Mouse (Mus musculus): Measurements from ENCODE around the gene Zic3. TPM values are rescaled to one million over a fixed set of nuclear protein-coding genes. Genes with fewer than 3 reads are reported as not detected.

The Zic3 gene
- polyA plus RNA-seq, 1 experiment from 2014 or later, result 11.1 TPM

DNA sequence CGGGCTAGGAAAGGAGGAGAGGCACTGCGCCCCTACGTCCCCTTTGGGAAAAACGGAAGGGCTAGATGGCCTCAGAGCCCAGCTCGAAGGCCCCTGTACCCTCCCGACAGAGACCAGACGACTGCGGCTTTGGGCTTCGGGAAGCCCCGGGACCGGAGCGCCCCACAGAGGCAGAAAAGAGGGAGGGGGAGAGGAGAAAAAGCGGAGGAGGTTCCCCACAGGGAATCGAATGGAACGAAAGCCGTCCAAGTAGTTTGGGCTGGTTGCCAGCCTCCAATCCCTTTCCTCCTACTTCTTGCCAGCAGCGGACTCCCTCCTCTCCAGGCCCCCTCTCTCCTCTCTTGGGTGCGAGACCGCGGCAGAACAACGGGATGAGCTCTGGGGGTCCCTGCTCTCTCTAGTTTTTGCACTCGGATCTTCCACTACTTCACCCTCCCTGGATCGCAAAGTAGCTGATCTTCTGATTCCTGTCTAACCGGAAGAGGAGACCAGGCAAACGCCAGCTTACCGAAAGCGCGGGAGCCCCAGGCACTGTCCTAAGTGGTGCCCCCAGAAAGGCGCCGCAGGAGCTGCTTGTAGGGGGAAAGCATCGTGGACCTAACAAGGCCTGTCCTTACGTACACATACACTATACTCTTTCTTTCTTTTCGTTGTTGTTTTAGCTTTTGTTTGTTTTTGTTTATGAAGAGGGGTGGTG, 3.1 kb upstream of the Zic3 start:
- DNase-seq (ENCODE audit: low spot score), result peak; percentile 35
- 21% methylated on average over 33 of the region's 33 CpGs for WGBS
- Histone ChIP-seq H3K36me3 (ENCODE audit: control insufficient read depth, insufficient read depth, low read length) (no peaks in the 10 kb centered on the region), H3K9me3 (ENCODE audit: control insufficient read depth, low read length) (no peaks in the 10 kb centered on the region), H3K9ac (ENCODE audit: low read length) (no peak overlapping the region), H3K4me3 (ENCODE audit: low read depth, low read length) (no peak overlapping the region; the same call in 1 of the 2 replicates), H3K4me2 (ENCODE audit: low read depth, severe bottlenecking) (peak overlapping the region; percentile 31), H3K4me1 (ENCODE audit: control insufficient read depth, insufficient read depth, low read length) (no peaks in the 10 kb centered on the region), H3K27ac (replicated peaks; ENCODE audit: low read depth, low read length) (no peak overlapping the region), H3K27me3 (ENCODE audit: control insufficient read depth, insufficient read depth, low read length) (peaks cover 29% of the 10 kb centered on the region)
- ATAC-seq (ENCODE audit: insufficient number of reproducible peaks, low FRiP score, low TSS enrichment, low read depth), result no peak

DNA sequence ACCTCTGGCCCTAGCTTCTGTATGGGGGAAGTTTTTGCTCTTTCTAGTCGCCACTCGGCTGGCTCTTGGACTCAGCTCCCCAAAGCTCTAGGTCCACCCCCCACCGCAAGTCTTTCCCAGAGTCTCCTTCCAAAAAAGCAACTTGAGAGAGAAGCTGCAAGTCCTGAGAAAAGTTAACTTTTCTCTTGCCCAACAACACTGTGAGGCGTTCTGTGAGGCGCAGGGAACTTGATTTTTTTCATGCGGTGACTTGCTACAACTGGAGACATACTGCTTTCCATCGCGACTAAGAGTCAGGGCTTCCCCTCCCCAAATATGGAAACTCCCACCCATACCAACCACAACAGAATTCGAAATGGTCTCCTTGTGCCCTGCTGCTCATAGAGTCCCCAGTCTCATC, 5.1 kb downstream of the Zic3 start:
- H3K4me1 ChIP-seq (ENCODE audit: control insufficient read depth, insufficient read depth, low read length), result no peaks in the 10 kb centered on the region
- no peak overlapping the region for H3K27ac ChIP-seq (replicated peaks; ENCODE audit: low read depth, low read length)
- H3K9me3 ChIP-seq (ENCODE audit: control insufficient read depth, low read length), result no peaks in the 10 kb centered on the region
- no peaks in the 10 kb centered on the region for H3K36me3 ChIP-seq (ENCODE audit: control insufficient read depth, insufficient read depth, low read length)
- H3K27me3 ChIP-seq (ENCODE audit: control insufficient read depth, insufficient read depth, low read length), result peaks cover 7% of the 10 kb centered on the region; the same call in 1 of the 2 replicates
- DNase-seq (ENCODE audit: low spot score) (peak; percentile 45), ATAC-seq (ENCODE audit: insufficient number of reproducible peaks, low FRiP score, low TSS enrichment, low read depth) (no peak)
- no peak overlapping the region for H3K4me3 ChIP-seq (ENCODE audit: low read depth, low read length)
- no peak overlapping the region for H3K9ac ChIP-seq (ENCODE audit: low read length)
- peak overlapping the region; percentile 22; the same call in 1 of the 2 replicates for H3K4me2 ChIP-seq (ENCODE audit: low read depth, severe bottlenecking)
- 17% methylated on average over 9 of the region's 9 CpGs for WGBS

DNA sequence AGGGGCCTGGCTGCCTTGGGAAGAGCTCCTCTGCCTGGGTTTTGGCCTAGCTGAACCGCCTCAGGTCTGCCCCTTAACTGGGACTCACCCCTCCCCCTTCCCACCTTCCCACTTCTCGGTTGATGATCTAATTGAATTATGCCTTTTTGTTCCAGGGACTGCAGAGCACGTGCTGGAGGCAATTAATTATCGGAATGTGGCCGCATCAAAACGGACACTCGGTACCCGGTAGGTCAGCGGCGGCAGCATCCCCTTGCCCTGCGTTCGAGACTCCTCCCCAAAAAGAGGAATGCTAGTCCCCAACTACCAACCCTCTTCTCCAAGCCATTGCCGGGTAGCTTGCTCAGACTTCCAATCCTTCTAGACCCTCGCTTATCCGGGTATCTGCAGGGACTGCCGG, 5.6 kb downstream of the Zic3 start:
- Histone ChIP-seq H3K4me3 (ENCODE audit: low read depth, low read length) (no peak overlapping the region), H3K9me3 (ENCODE audit: control insufficient read depth, low read length) (no peaks in the 10 kb centered on the region), H3K36me3 (ENCODE audit: control insufficient read depth, insufficient read depth, low read length) (no peaks in the 10 kb centered on the region), H3K27me3 (ENCODE audit: control insufficient read depth, insufficient read depth, low read length) (peaks cover 7% of the 10 kb centered on the region; the same call in 1 of the 2 replicates), H3K9ac (ENCODE audit: low read length) (no peak overlapping the region), H3K27ac (replicated peaks; ENCODE audit: low read depth, low read length) (0 out of 2 replicates have a peak overlapping the region, but pooled peaks have one; percentile 14), H3K4me2 (ENCODE audit: low read depth, severe bottlenecking) (peak overlapping the region; percentile 20; the same call in 1 of the 2 replicates), H3K4me1 (ENCODE audit: control insufficient read depth, insufficient read depth, low read length) (no peaks in the 10 kb centered on the region)
- 17% methylated on average over 16 of the region's 16 CpGs for WGBS
- ATAC-seq (ENCODE audit: insufficient number of reproducible peaks, low FRiP score, low TSS enrichment, low read depth) (no peak), DNase-seq (ENCODE audit: low spot score) (peak; percentile 37)

DNA sequence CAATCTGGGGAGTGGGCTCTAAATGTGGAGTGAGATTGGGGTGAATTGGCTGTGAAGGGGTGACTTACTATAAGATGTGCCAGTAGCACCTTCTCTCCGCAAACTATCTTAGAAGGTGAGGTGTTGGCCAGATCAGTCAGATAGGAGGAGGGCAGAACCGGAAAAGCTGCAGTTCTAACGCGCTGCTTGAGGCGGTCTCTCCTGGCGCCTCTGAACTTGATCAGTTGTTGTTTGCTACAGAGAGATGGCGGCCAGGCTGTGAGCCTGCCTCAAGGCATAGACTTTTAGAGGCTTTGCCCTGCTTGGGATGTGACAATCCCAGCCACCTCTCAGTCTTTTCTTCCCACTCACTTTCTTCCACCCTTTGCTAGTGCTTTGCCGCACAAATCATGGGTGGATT, 6.4 kb downstream of the Zic3 start:
- H3K27ac ChIP-seq (replicated peaks; ENCODE audit: low read depth, low read length), result no peak overlapping the region
- H3K4me2 ChIP-seq (ENCODE audit: low read depth, severe bottlenecking), result peak overlapping the region; percentile 20; the same call in 1 of the 2 replicates
- H3K4me3 ChIP-seq (ENCODE audit: low read depth, low read length), result no peak overlapping the region
- H3K9ac ChIP-seq (ENCODE audit: low read length), result no peak overlapping the region
- no peaks in the 10 kb centered on the region for H3K36me3 ChIP-seq (ENCODE audit: control insufficient read depth, insufficient read depth, low read length)
- H3K9me3 ChIP-seq (ENCODE audit: control insufficient read depth, low read length), result no peaks in the 10 kb centered on the region
- no peaks in the 10 kb centered on the region for H3K4me1 ChIP-seq (ENCODE audit: control insufficient read depth, insufficient read depth, low read length)
- peak; percentile 35 for DNase-seq (ENCODE audit: low spot score)
- 19% methylated on average over 8 of the region's 8 CpGs for WGBS
- ATAC-seq (ENCODE audit: insufficient number of reproducible peaks, low FRiP score, low TSS enrichment, low read depth), result no peak
- H3K27me3 ChIP-seq (ENCODE audit: control insufficient read depth, insufficient read depth, low read length), result peaks cover 7% of the 10 kb centered on the region; the same call in 1 of the 2 replicates

DNA sequence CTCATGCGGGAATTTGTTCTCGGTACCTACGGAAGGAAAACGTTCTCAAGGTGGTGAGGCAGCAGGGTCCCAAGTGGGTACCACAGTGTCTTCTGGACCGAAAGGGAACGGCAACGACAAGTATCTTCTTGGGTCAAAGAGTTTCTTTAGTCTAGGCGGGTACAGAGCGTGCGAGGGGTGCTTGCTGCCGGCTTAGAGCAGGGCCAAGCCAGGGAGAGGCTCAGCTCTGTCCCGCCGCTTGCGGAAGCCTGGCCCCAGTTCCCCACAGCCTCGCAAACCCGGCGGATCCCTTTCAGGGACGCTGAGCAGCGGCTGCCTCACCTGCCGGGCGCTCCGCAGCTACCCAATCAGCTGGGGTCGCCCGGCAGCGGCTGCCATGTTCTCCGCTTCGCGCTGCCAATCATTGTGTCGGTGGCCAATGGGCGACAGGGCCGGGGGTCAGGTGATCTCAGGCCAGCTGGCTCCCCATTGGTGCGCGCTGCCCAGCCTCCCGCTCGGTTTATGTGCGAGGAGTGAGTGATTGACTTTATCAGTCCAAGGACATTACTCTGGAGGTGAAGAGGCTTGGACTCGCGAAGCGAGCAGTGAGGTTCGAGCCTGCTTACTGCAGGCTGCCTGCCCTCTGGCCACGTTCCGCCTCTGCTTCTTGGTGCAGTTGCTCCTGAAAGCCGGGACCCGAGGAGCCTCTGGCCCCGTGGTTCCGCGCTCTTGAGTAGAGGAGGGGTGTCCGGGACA, 7.8 kb downstream of the Zic3 start:
- peaks cover 7% of the 10 kb centered on the region; the same call in 1 of the 2 replicates for H3K27me3 ChIP-seq (ENCODE audit: control insufficient read depth, insufficient read depth, low read length)

DNA sequence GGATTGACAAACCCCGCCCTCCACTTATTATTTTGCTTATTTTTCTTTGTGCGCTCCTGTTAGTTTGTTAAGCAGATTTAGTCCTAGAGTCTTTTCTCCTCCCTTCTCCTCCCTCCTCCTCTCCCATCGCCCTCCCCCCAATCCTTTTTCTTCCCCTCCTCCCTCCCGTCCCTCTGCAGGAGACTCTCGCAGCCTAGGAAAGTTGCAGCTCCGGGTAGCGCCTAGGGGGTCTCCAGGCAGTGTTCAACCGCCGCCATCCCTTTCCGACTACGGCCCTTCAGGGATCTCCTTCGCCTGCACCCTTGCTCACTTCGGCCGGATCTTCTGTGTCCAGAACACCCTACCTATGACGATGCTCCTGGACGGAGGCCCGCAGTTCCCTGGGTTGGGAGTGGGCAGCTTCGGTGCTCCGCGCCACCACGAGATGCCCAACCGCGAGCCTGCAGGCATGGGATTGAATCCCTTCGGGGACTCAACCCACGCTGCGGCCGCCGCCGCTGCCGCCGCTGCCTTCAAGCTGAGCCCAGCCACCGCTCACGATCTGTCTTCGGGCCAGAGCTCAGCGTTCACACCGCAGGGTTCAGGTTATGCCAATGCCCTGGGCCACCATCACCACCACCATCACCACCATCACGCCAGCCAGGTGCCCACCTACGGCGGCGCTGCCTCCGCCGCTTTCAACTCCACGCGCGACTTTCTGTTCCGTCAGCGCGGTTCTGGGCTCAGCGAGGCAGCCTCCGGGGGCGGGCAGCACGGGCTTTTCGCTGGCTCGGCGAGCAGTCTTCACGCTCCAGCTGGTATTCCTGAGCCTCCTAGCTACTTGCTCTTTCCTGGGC, 8.6 kb downstream of the Zic3 start:
- WGBS, result 24% methylated on average over 56 of the region's 56 CpGs
- Histone ChIP-seq H3K4me3 (ENCODE audit: low read depth, low read length) (peak overlapping the region; percentile 43), H3K27ac (replicated peaks; ENCODE audit: low read depth, low read length) (0 out of 2 replicates have a peak overlapping the region, but pooled peaks have one; percentile 30), H3K4me1 (ENCODE audit: control insufficient read depth, insufficient read depth, low read length) (no peaks in the 10 kb centered on the region), H3K4me2 (ENCODE audit: low read depth, severe bottlenecking) (peak overlapping the region; percentile 60), H3K9ac (ENCODE audit: low read length) (peak overlapping the region; percentile 61), H3K9me3 (ENCODE audit: control insufficient read depth, low read length) (no peaks in the 10 kb centered on the region), H3K27me3 (ENCODE audit: control insufficient read depth, insufficient read depth, low read length) (peaks cover 7% of the 10 kb centered on the region; the same call in 1 of the 2 replicates), H3K36me3 (ENCODE audit: control insufficient read depth, insufficient read depth, low read length) (no peaks in the 10 kb centered on the region)
- ATAC-seq (ENCODE audit: insufficient number of reproducible peaks, low FRiP score, low TSS enrichment, low read depth), result peak; percentile 13; the same call in 1 of the 2 replicates
- DNase-seq (ENCODE audit: low spot score), result peak; percentile 37

More for the DNA sequence above, 7.8 kb downstream of the Zic3 start:
- WGBS, result 12% methylated on average over 44 of the region's 48 CpGs
- Histone ChIP-seq H3K4me1 (ENCODE audit: control insufficient read depth, insufficient read depth, low read length) (no peaks in the 10 kb centered on the region), H3K4me3 (ENCODE audit: low read depth, low read length) (peak overlapping the region; percentile 43), H3K9ac (ENCODE audit: low read length) (peak overlapping the region; percentile 61), H3K9me3 (ENCODE audit: control insufficient read depth, low read length) (no peaks in the 10 kb centered on the region), H3K4me2 (ENCODE audit: low read depth, severe bottlenecking) (peak overlapping the region; percentile 60), H3K27ac (replicated peaks; ENCODE audit: low read depth, low read length) (no peak overlapping the region), H3K36me3 (ENCODE audit: control insufficient read depth, insufficient read depth, low read length) (no peaks in the 10 kb centered on the region)
- ATAC-seq (ENCODE audit: insufficient number of reproducible peaks, low FRiP score, low TSS enrichment, low read depth) (peak; percentile 92), DNase-seq (ENCODE audit: low spot score) (peak; percentile 82)

DNA sequence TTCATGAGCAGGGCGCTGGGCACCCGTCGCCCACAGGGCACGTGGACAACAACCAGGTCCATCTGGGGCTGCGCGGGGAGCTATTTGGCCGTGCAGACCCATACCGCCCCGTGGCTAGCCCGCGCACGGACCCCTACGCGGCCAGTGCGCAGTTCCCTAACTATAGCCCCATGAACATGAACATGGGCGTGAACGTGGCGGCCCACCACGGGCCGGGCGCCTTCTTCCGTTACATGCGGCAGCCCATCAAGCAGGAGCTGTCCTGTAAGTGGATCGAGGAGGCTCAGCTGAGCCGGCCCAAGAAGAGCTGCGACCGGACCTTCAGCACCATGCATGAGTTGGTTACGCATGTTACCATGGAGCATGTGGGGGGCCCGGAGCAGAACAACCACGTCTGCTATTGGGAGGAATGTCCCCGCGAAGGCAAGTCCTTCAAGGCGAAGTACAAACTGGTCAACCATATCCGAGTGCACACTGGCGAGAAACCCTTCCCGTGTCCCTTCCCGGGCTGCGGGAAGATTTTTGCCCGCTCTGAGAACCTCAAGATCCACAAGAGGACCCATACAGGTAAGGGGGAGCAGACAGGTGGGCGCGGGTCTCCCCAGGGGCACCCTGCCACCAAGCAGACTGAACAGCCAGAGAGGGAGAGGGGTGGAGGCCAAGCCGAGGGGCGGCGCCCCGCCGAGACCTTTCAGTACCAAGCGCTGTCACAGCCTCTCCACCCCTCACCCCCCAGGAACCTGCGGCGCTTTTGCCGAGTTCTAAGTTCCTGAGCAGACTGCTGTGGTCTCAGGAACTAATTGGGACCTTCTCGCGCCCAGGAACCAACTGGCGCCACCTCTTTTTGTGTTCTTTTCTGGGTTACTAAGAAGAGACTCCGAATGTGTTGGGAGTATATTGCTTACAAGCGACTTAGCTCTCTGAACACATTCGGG, 9.4 kb downstream of the Zic3 start:
- Histone ChIP-seq H3K27ac (replicated peaks; ENCODE audit: low read depth, low read length) (0 out of 2 replicates have a peak overlapping the region, but pooled peaks have one; percentile 36), H3K9me3 (ENCODE audit: control insufficient read depth, low read length) (no peaks in the 10 kb centered on the region), H3K4me1 (ENCODE audit: control insufficient read depth, insufficient read depth, low read length) (no peaks in the 10 kb centered on the region), H3K36me3 (ENCODE audit: control insufficient read depth, insufficient read depth, low read length) (no peaks in the 10 kb centered on the region), H3K4me2 (ENCODE audit: low read depth, severe bottlenecking) (peak overlapping the region; percentile 60), H3K4me3 (ENCODE audit: low read depth, low read length) (peak overlapping the region; percentile 43), H3K27me3 (ENCODE audit: control insufficient read depth, insufficient read depth, low read length) (peaks cover 7% of the 10 kb centered on the region; the same call in 1 of the 2 replicates), H3K9ac (ENCODE audit: low read length) (peak overlapping the region; percentile 61)
- DNase-seq (ENCODE audit: low spot score) (peak; percentile 49), ATAC-seq (ENCODE audit: insufficient number of reproducible peaks, low FRiP score, low TSS enrichment, low read depth) (no peak)
- WGBS, result 10% methylated on average over 54 of the region's 56 CpGs

Data from limb, embryonic 11.5 days (tissue).